Mouse (Mus musculus) small intestine, adult 2 months (tissue): ENCODE measurements at regions not wholly inside any gene's neighbourhood (a gene's known extent, or its start where the extent isn't known, plus 50 kb on each side); places are given as distances from the start of the nearest gene placed in this dataset.

ENCODE experiments used
- CTCF ChIP-seq: fragments of 200-500 bp; IDR thresholded peaks from 2 replicates; pipeline ENCODE4 v1.5.1; 2012; ENCODE audit warnings: low read depth, mild to moderate bottlenecking, control low read depth, inconsistent platforms, low read length, moderate library complexity, mixed read lengths; ENCODE audit not compliant: insufficient replicate concordance, insufficient read length; ENCODE audit errors: extremely low read depth
- POLR2A ChIP-seq: fragments of 200-500 bp; IDR thresholded peaks from 2 replicates; pipeline ENCODE4 v1.6.1; 2012; ENCODE audit warnings: low read depth, mild to moderate bottlenecking, control low read depth, inconsistent platforms, low read length, moderate library complexity

DNA sequence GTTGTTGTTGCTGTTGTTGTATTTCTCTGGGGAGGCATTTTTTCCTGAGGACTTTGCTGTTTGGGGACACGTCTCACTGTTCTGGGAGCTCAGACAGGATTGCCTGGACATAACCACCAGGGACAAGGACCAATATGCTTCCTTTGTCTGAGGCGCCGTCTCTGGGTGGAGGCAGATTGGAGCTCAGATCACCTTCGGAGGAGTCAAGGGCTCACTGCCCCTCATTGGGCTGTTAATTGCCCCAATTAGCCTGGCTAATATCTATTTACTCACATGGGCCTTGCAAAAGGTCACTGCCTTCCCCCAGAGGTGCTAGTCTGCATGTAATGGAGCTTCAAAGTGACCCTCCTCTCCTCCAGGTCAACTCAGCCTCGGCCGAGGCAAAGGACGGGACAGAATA, 270.5 kb downstream of the 3100002H09Rik start:
- TF ChIP-seq CTCF (no peak), POLR2A (no peak)
